Mouse (Mus musculus) liver, embryonic 13.5 days (tissue): Measurements from ENCODE around the gene Mid1ip1. TPM values are rescaled to one million over a fixed set of nuclear protein-coding genes. Genes with fewer than 3 reads are reported as not detected.

Experiments
- ATAC-seq: fragments of 200-750 bp; cut with Nextera tagmentation; 2 replicates; pipeline ENCODE4 v1.8.0; 2017; ENCODE audit warnings: low read depth, mild to moderate bottlenecking, moderate number of reproducible peaks, moderate library complexity
- DNase-seq: peaks from one replicate; pipeline ENCODE4 v3.0.0; 2022
- H3K27ac ChIP-seq: fragments of 300-500 bp; sonication (generic); 2 replicates; pipeline ENCODE4 v1.5.1; 2015; ENCODE audit warnings: moderate library complexity, mild to moderate bottlenecking, inconsistent platforms
- H3K27me3 ChIP-seq: fragments of 300-500 bp; sonication (generic); 2 replicates; pipeline ENCODE4 v1.6.1; 2015; ENCODE audit warnings: mild to moderate bottlenecking, inconsistent platforms
- H3K36me3 ChIP-seq: fragments of 300-500 bp; sonication (generic); 2 replicates; pipeline ENCODE4 v1.6.1; 2015; ENCODE audit warnings: mild to moderate bottlenecking, inconsistent platforms
- H3K4me1 ChIP-seq: fragments of 300-500 bp; sonication (generic); replicated peaks from 2 replicates; pipeline ENCODE4 v1.6.1; 2015; ENCODE audit warnings: inconsistent platforms
- H3K4me2 ChIP-seq: fragments of 300-500 bp; sonication (generic); 2 replicates; pipeline ENCODE4 v1.6.1; 2015; ENCODE audit warnings: inconsistent platforms, mild to moderate bottlenecking, moderate library complexity
- H3K4me3 ChIP-seq: fragments of 300-500 bp; sonication (generic); replicated peaks from 2 replicates; pipeline ENCODE4 v1.5.1; 2015; ENCODE audit warnings: mild to moderate bottlenecking, inconsistent platforms
- H3K9ac ChIP-seq: fragments of 300-500 bp; sonication (generic); 2 replicates; pipeline ENCODE4 v1.6.1; 2015; ENCODE audit warnings: mild to moderate bottlenecking, inconsistent platforms
- H3K9me3 ChIP-seq: fragments of 300-500 bp; sonication (generic); replicated peaks from 2 replicates; pipeline ENCODE4 v1.6.1; 2016; ENCODE audit warnings: inconsistent platforms
- WGBS: fragments of 180-500 bp; shearing (Covaris S2); methylation state at CpG from one replicate; pipeline ENCODE4 v1.1.7; 2015; ENCODE audit not compliant: insufficient replicate concordance; 5-methylcytosine and 5-hydroxymethylcytosine counted together
- polyA plus RNA-seq: library from polyadenylated mRNA; unstranded; fragments of >200 nt; fragmentation: Nextera tagmentation; extraction: Ambion mirVana; gene quantifications from 2 replicates; pipeline ENCODE4 v1.2.1, GENCODE M21; 2015

The Mid1ip1 gene
- polyA plus RNA-seq = 41.9 and 42.0 TPM in 2 replicates

DNA sequence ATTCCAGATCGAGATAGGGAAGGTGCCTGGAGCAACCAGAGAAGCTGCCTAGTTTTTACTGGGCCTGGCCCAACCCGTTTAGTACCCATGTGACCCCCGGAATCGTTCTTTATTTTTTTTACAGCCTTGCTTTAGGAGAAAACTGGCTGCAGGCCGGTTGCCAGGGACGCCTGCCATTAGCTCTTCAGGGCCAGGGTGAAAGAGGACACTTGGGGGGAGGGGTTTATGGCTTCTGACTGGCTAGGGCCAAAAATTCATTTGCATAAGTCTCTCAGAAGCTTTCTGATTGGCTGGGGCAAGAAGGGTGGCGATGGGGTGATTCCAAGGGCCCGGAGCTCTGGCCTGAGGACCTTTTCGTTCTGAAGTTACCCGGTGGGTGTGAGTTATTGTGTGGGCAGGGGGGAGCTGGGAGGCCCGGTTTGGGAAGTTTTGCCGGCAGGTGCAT lies at the start of gene Mid1ip1:
Gene Mid1ip1 (plus strand): TSS at position 318 of the 445 bp plus-strand sequence.
- H3K36me3 ChIP-seq = no peaks in the 10 kb centered on the region
- H3K9me3 ChIP-seq = no peaks in the 10 kb centered on the region
- H3K4me3 ChIP-seq = peak within 1 kb of the TSS; percentile 79
- H3K4me1 ChIP-seq = peaks cover 23% of the 10 kb centered on the region
- WGBS = 11% methylated on average over 12 of the region's 12 CpGs
- peak; percentile 80 for DNase-seq
- peak within 1 kb of the TSS; percentile 80 for H3K9ac ChIP-seq
- H3K27me3 ChIP-seq = no peaks in the 10 kb centered on the region
- peak; percentile 60 for ATAC-seq
- H3K4me2 ChIP-seq = peak within 1 kb of the TSS; percentile 75
- peak within 1 kb of the TSS; percentile 93 for H3K27ac ChIP-seq

DNA sequence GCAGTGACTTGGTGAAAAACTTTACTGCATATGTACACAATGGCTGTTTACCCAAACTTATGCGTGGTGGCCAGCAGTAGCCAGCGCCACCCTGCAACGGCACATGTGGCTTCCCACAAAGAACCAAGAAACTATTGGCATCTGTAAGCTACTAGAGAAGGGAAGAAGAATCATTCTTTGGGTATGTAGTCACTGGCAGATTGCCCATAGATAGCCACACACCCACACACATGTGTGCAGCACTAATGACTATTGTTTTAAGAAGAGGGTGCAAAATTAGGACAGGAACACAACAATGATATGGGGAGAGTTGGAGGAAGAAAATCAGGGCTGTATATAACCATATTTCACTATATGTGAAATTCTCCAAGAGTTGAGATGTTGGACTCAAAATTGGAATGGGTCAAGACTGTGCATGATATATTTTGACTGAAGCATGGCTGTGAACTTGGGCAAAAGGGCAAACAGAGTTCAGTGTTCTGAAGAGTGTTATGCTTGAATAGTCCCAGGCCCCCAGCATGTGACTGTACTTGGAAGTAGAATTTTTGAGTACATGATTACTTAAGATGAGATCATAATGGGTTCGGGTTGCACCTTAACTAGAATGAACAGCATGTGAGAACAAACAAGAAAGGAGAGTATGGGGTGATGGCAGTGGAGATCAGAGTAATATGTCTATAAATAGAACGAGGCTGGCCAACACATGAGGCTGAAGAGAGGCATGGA lies 20.2 kb upstream of the Mid1ip1 start:
- ATAC-seq (no peak), DNase-seq (no peak)
- Histone ChIP-seq H3K9ac (no peak overlapping the region), H3K9me3 (no peaks in the 10 kb centered on the region), H3K27ac (no peak overlapping the region), H3K4me1 (no peaks in the 10 kb centered on the region), H3K27me3 (no peaks in the 10 kb centered on the region), H3K4me2 (no peak overlapping the region), H3K4me3 (no peak overlapping the region), H3K36me3 (no peaks in the 10 kb centered on the region)
- 75% methylated on average over 5 of the region's 5 CpGs for WGBS

DNA sequence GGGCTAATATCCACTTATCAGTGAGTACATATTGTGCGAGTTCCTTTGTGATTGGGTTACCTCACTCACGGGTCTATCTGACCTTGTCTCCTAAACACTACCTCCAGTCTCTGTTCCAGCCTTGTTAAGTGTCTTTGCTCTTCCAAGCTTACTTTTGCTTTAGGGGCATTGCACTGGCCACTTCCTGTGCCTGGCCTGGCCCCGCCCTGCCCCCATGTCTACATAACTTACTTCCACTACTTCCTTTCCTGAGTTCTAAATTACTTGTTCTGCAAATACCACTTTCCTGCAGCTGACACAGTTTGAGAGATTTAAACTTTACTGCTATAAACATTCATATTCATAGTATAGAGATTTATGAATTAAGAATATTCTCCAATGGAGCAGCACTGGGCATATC lies 8.1 kb upstream of the Mid1ip1 start:
- WGBS = 60% methylated on average over 3 of the region's 3 CpGs
- no peak for ATAC-seq

DNA sequence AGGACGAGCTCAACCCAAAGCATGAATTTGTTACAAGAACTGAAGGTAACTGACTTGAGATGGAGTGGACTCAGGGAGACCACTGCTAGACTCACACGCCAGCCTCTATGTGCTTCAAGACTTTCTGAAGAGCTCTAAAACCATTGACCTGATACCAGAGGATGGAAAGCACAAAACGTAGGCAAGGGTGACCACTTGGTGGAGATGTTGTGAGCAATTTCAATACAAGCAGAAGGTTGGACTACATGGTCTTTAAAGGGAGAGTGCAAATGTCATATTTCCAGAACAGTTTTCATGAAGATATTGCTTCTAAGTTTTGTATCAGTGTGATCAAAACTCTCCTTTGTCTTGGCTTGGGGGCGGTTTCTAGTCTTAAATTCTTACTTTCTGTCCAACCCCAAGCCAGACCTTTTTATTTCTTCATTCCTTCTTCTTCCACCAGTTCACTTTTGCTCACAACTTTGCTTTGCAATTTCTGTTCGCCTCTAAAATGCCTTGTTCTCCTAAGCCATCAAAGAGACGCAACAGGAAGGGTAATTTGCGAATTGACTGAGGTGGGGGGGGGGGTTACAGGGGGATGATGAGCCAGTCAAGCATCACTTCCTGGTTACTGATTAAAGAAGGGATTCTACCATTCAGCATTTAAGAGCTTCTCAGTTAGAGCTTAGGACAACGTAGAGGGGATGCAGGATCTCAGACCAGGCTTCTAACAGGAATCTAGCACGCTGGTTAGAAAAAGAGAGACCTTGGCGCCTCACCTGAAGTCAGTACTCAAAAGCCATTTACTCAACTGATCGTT lies 775 bp upstream of the Mid1ip1 start:
- Histone ChIP-seq H3K27me3 (no peaks in the 10 kb centered on the region), H3K27ac (peak overlapping the region; percentile 72), H3K4me2 (peak overlapping the region; percentile 75), H3K9ac (peak overlapping the region; percentile 56; the same call in 1 of the 2 replicates), H3K36me3 (no peaks in the 10 kb centered on the region), H3K4me3 (peak overlapping the region; percentile 79), H3K4me1 (peaks cover 21% of the 10 kb centered on the region), H3K9me3 (no peaks in the 10 kb centered on the region)
- DNase-seq = no peak
- ATAC-seq = no peak
- WGBS = 28% methylated on average over 11 of the region's 11 CpGs

More for the DNA sequence above, 8.1 kb upstream of the Mid1ip1 start:
- Histone ChIP-seq H3K27ac (no peak overlapping the region), H3K27me3 (no peaks in the 10 kb centered on the region), H3K9me3 (no peaks in the 10 kb centered on the region), H3K36me3 (no peaks in the 10 kb centered on the region), H3K4me2 (no peak overlapping the region), H3K4me1 (no peaks in the 10 kb centered on the region), H3K4me3 (no peak overlapping the region), H3K9ac (no peak overlapping the region)
- DNase-seq = no peak

DNA sequence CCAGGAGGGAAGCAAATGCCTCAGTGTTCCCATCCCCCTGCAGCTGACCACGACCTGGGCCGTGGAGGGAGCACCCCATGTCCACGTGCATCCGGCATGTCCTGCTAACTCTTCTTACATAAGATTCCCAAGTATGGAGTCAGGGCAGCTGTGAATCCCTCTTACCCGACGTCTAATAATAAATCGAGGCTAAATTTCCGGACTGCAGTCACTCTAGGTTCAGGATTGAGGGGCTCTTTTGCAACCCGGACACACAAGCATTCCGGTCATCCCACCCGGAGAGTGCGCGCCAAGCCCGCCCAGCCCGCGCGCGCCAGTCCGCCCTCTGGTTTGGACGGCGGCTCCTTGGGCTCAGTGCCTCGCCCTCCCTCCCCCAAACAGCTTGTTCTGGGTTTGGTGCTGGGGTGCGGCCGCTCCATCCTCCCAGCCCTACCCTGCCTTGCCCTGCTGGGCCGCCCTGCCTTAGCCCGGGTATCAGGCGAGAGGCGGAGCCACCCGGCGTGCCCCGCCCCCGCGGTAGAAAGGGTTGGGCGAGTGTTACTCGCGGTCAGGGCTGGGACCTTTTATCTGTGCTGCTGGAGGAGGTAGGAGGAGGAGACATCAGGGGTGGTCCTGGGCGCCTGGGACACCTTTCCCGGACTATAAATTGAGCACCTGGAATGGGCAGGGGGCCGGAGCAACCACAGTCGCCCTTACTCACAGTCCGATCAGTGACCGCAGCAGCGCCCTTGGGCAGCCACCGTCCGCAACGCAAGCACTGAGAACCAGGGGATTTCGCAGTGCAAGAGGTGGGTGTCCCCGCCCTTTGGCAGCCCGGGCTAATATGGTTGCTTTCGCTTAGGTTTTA lies 2.3 kb downstream of the Mid1ip1 start:
- 15% methylated on average over 50 of the region's 50 CpGs for WGBS
- peak overlapping the region; percentile 75 for H3K4me2 ChIP-seq
- H3K36me3 ChIP-seq = no peaks in the 10 kb centered on the region
- H3K4me1 ChIP-seq = peaks cover 35% of the 10 kb centered on the region
- H3K27ac ChIP-seq = peak overlapping the region; percentile 93
- DNase-seq (peak; percentile 91), ATAC-seq (peak; percentile 91)
- H3K4me3 ChIP-seq = peak overlapping the region; percentile 79
- peak overlapping the region; percentile 87 for H3K9ac ChIP-seq
- H3K27me3 ChIP-seq = no peaks in the 10 kb centered on the region
- no peaks in the 10 kb centered on the region for H3K9me3 ChIP-seq

DNA sequence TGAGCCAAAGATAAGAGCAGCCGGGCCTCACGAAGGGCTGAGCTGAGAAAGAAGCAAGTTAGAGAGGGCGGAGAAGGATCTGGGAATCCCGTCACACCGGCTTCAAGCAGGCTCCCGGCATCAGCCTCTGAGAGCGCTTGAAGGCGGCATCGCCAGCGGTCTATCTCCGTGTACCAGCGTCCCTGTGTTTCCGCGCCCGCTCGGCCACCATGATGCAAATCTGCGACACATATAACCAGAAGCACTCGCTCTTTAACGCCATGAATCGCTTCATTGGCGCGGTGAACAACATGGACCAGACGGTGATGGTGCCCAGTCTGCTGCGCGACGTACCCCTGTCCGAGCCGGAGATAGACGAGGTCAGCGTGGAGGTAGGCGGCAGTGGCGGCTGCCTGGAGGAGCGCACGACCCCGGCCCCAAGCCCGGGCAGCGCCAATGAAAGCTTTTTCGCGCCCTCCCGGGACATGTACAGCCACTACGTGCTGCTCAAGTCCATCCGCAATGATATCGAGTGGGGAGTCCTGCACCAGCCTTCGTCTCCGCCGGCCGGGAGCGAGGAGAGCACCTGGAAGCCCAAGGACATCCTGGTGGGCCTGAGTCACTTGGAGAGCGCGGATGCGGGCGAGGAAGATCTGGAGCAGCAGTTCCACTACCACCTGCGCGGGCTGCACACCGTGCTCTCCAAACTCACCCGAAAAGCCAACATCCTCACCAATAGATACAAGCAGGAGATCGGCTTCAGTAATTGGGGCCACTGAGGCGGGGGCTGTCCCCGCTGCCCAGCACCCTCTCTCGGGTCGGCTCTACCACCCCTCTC lies 3.4 kb downstream of the Mid1ip1 start:
- peak overlapping the region; percentile 93 for H3K27ac ChIP-seq
- H3K4me1 ChIP-seq = peaks cover 35% of the 10 kb centered on the region
- WGBS = 11% methylated on average over 61 of the region's 61 CpGs
- peak overlapping the region; percentile 75 for H3K4me2 ChIP-seq
- H3K4me3 ChIP-seq = peak overlapping the region; percentile 79
- DNase-seq (peak; percentile 33), ATAC-seq (peak; percentile 5; the same call in 1 of the 2 replicates)
- H3K9me3 ChIP-seq = no peaks in the 10 kb centered on the region
- no peaks in the 10 kb centered on the region for H3K27me3 ChIP-seq
- no peaks in the 10 kb centered on the region for H3K36me3 ChIP-seq
- peak overlapping the region; percentile 87 for H3K9ac ChIP-seq

DNA sequence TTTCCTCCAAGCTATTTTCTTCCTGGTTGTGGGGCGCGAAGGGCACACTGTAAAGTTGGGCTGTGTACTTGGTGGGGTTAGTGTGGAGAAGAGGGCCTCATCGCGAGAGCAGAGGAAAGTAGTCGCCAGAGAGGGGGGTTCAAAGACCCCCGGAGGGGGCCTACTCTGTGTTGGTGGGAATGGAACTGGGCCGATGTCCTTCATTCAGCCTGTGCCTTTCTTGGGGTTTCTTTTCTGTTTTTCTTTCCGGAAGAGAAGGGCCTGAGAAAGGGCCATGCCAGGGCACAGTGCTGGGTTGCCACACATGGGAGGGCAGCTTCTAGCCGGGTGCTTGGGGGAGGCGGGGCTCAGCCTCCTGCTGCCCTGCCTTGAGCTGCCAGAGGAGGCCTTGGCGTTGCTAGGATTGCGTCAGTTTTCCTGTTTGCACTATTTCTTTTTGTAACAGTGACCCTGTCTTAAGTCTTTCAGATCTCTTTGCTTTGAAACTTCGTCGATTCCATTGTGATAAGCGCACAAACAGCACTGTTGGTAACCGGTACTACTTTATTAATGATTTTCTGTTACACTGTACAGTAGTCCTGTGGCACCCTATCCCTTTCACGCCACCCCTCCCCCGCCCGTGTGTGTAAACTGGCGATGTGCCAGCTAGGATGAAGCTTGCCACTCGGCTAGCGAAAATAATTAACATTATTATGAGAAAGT lies 4.2 kb downstream of the Mid1ip1 start:
- Histone ChIP-seq H3K27ac (peak overlapping the region; percentile 93), H3K4me1 (peaks cover 34% of the 10 kb centered on the region), H3K36me3 (no peaks in the 10 kb centered on the region), H3K4me2 (peak overlapping the region; percentile 75), H3K9me3 (no peaks in the 10 kb centered on the region), H3K4me3 (peak overlapping the region; percentile 79), H3K27me3 (no peaks in the 10 kb centered on the region), H3K9ac (peak overlapping the region; percentile 87)
- WGBS = 13% methylated on average over 22 of the region's 22 CpGs
- DNase-seq (peak; percentile 61), ATAC-seq (peak; percentile 65)

DNA sequence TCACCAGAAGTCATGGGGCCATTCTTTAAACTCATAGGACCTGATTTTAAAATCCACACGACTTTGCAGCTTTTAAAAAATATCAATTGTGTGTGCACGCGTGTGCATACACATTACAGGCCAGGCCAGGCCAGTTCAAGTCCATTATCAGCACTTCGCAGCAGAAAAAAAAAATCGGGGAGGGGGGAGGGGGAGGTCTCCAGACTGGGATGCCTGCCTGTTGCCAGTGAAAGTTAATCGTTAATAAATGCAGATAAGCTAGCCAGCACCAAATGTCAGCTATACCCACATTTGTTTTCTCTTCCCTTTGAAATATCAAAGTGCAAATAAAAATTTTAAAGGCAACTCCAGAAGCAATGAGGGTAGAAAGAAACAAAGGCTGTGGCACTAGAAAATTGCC lies 5.6 kb downstream of the Mid1ip1 start:
- Histone ChIP-seq H3K4me1 (peaks cover 24% of the 10 kb centered on the region), H3K27me3 (no peaks in the 10 kb centered on the region), H3K4me2 (peak overlapping the region; percentile 75), H3K27ac (no peak overlapping the region; the same call in none of the 2 replicates), H3K36me3 (no peaks in the 10 kb centered on the region), H3K4me3 (0 out of 2 replicates have a peak overlapping the region, but pooled peaks have one; percentile 10), H3K9me3 (no peaks in the 10 kb centered on the region), H3K9ac (0 out of 2 replicates have a peak overlapping the region, but pooled peaks have one; percentile 5)
- 17% methylated on average over 6 of the region's 6 CpGs for WGBS
- no peak for DNase-seq
- no peak for ATAC-seq

DNA sequence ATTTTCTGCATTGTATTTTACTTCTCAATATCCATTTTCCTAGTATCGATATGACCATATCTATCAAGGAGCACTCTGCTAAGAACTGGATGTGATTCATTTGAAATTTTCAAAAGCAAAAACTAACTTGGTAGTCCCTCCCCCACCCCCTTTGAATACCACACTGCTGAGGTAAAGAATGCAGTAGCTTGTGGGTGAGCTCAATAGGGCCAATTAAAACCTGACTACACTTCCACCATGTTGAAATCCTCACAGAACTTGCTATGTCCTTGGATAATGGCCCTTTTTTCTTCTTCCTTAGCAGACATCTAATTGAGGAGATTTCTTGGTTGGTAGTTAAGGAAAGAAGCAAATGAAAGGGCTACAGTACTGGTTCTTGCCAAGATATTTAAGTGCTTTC lies 9.8 kb downstream of the Mid1ip1 start:
- no peak overlapping the region for H3K27ac ChIP-seq
- WGBS = 81% methylated on average over 1 of the region's 1 CpGs
- no peak for ATAC-seq
- no peak for DNase-seq
- H3K4me3 ChIP-seq = no peak overlapping the region
- H3K27me3 ChIP-seq = no peaks in the 10 kb centered on the region
- no peak overlapping the region for H3K4me2 ChIP-seq
- no peaks in the 10 kb centered on the region for H3K9me3 ChIP-seq
- H3K9ac ChIP-seq = no peak overlapping the region
- H3K36me3 ChIP-seq = no peaks in the 10 kb centered on the region
- H3K4me1 ChIP-seq = peaks cover 14% of the 10 kb centered on the region

DNA sequence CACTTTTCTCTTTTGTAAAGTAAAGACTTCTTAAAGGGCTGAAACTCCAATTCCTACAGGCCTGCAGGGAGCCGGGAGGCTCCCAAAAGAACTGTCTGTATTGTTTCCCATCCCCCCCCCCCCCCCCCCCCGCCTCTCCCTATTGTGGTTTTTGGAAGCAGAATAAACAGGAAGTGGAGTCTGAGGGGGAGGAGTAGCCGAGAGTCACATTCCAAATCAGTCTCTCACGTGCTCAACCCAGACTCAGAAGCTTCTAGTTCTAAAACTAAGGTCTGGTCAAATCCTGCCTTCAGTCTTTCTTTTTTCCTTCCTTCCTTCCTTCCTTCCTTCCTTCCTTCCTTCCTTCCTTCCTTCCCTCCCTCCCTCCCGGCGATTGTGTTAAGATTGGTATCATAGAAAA lies 14.7 kb downstream of the Mid1ip1 start:
- no peak overlapping the region for H3K4me2 ChIP-seq
- H3K36me3 ChIP-seq = no peaks in the 10 kb centered on the region
- 16% methylated on average over 5 of the region's 6 CpGs for WGBS
- H3K4me3 ChIP-seq = no peak overlapping the region
- no peaks in the 10 kb centered on the region for H3K27me3 ChIP-seq
- H3K4me1 ChIP-seq = peaks cover 2% of the 10 kb centered on the region
- ATAC-seq = no peak
- H3K9ac ChIP-seq = no peak overlapping the region
- no peak overlapping the region for H3K27ac ChIP-seq
- H3K9me3 ChIP-seq = no peaks in the 10 kb centered on the region
- no peak for DNase-seq
